Mouse (Mus musculus) forelimb bud, embryonic 11.5 days (tissue): Measurements from ENCODE around the gene Prl2c1.
"Not testable (repeated sequence)": the region's sequence is repeated elsewhere in the genome, so short reads cannot be mapped to it uniquely, and the experiment has no call there.

Experiments
- DNase-seq: peaks from one replicate; pipeline ENCODE4 v3.0.0-alpha.2; 2012; ENCODE audit warnings: low read depth, low spot score

Gene Prl2c1

DNA sequence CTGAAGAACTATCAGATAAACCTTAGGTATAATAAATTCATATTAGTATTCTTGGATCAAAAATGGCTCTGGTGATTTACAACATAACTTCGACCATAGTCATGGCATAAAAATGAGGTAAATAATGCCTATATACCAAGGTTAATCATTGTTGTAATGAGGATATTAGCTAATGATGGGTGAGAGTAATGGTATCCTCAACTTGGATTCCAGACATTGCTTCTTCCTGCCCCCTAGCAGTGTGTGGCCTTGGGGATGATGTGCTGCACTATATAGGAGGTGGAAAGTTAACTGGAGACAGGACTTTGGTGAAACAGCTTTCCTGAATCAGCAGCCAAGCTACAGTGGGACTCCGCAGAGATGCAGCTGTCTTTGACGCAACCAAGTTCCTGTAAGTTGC lies at the start of gene Prl2c1:
Prl2c1 (plus strand) TSS at position 301 of the 400 bp plus-strand sequence.
- no peak for DNase-seq

DNA sequence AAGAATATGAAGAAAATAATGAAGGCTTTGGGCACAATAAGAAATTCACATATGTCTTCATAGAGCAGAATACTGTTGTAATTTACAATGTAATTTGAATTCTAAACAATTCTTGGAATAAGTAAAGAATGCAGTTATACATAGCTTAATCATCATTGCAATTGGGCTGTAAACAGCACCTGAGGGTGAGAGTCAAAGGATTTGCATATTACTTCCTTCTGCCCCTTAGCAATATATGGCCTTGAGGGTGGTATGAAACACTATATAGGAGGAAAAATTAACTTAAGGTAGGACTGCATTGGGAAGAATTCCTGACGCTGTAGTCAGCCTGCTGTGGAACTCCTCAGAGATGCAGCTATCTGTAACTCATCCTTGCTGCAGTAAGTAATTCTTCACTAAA lies 47.8 kb upstream of the Prl2c1 start, which contains the start of gene Prl2a1:
Prl2a1 (plus strand) TSS at position 301 of the 400 bp plus-strand sequence.
- no peak for DNase-seq

DNA sequence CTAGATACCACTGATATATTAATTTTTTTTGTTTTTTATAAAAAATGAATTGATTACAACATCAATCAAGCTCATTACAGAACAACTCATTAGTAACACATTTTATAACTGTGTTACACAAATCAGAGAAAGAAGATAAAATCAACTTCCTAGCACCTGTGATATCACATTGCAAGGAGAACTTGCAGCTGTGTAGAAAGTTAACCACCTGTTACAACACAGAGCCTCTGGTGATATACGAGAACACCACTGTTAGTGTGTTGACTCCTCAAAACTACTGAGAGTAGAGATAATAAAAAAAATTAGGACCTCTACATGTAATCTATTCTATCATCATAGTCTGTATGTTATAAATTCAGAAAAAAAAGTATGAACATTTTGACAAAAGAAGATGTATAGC lies 46.4 kb upstream of the Prl2c1 start:
- DNase-seq = no peak

DNA sequence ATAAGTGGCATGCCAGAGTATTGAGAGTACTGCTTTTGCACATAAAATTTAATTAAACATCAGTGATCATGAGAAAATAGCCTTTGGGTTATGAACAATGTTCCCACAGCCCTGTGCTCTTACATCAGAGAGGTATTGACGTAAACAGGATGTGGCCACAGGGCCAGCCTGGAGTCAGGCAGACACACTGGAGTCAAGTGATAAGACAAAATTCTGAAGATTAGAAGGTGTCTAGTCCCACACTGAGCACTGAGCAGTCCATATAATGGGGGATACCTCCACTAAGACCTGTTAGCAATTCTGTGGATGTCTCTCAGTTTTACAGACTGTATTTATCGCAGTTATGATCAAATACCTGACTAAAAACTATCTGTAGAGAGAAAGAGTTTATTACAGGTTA lies 55.1 kb downstream of the Prl2c1 start:
- DNase-seq = not testable (repeated sequence)
